Mouse (Mus musculus) heart, postnatal 10 days (tissue): ENCODE results near the gene Tmco4. TPM values are rescaled to one million over a fixed set of nuclear protein-coding genes. Genes with fewer than 3 reads are reported as not detected.
"Not testable (repeated sequence)": the region's sequence is repeated elsewhere in the genome, so short reads cannot be mapped to it uniquely, and the experiment has no call there.

Experiments
- DNase-seq, 2 experiments: peaks; one replicate each; pipeline ENCODE4 v3.0.0; 2021
- intact Hi-C: fragments of 180-260 bp; cut with DNase I; formaldehyde crosslinking; loops from one replicate; pipeline ENCODE4 v1.15.1; 2025
- total RNA-seq, 2 experiments: library from RNA; stranded (reverse); gene quantifications; 2 replicates each; pipeline ENCODE4 v1.2.3; 2021

Tmco4 gene
- total RNA-seq, 2 experiments from 2014 or later = 12.7 to 13.9 TPM

DNA sequence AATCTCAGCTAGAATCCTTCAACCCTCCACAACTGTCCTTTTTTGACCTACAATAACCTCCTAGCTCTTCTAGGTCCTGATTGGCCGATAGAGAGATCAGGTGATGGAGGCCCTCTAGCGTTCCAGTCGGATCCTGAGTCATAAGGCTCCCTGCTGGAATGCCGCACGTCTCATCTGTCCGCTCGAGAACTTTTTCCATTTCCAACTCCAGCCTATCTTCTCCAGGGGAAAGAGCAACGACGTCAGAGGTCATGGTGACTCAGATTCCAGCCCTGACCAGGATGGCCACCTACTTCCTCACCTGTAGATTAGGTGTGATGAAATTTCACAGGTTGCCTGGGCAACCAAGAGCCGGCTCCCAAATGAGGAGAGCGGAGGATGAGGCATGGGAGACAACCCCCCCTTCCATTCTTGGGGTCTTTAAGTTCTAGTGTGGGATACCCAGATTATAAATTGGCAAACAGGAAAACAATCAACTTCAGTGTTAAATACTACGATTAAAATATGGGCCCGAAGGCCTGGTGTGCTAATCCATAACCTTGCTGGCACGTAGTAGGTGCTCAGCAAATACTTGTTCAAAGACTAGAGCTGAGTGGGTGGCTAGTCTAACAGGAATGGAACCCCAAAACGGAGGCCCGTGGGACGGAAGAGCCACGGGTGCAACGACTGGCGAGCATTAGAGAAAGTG is 405 bp upstream of the Tmco4 start:
- DNase-seq = peak; percentile 84
- intact Hi-C loops = loop anchor here (5.0 kb wide), 1 partner anchor 225 kb away; no protein-coding TSS in a partner anchor

DNA sequence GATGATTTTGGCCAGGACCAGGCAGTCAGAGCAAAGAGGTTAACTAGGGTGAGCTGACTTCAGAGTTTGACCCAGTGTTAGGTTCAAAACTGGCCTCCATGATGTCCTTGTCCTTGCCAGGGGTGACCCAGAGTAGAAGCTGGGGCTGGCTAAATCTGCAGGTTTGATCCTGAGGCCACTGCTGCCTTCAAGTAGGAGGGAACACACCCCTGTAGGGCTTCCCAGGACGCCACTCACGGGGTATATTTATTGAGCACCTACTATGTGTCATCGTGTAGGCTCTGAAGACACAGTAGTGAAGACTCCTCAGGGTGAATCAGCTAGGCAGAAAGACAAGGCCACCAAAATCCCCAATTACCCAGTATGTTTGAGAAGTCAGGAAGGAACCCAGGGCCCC is 1.0 kb downstream of the Tmco4 start:
- intact Hi-C loops = loop anchor here (5.0 kb wide), 1 partner anchor 224 kb away; no protein-coding TSS in a partner anchor
- no peak for DNase-seq

DNA sequence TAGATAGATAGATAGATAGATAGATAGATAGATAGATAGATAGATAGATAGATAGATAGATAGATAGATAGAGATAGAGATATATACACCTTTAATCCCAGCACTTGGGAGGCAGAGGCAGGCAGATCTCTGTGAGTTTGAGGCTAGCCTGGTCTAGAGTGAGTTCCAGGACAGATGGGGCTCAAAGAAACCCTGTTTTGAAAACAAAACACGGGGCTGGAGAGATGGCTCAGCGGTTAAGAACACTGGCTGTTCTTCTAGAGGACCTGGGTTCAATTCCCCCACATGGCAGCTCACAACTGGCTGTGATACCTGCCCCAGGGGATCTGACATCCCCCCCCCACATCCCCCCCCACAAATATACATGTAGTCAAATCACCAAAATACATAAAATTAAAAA is 1.9 kb downstream of the Tmco4 start:
- DNase-seq = not testable (repeated sequence)
- intact Hi-C loops = loop anchor here (5.0 kb wide), 1 partner anchor 223 kb away; no protein-coding TSS in a partner anchor

DNA sequence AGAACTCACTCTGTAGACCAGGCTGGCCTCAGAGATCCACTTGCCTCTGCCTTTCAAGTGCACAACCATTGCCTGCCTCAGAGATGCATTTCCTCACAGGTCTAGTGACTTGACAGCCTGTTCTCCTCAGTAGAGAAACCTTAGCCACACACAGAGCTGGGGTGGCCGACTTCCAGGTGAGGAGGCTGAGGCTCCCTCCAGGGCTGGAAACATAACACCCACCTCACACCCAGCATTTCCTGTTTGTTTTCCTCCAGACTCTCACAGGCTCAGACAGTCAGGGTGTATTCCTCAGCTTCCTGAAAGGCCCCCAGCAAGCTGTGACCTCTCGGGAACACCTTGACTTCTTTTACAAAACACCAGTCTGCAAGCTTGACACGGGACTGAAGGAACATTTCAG is 2.5 kb downstream of the Tmco4 start:
- intact Hi-C loops = no loop called here
- DNase-seq = no peak

DNA sequence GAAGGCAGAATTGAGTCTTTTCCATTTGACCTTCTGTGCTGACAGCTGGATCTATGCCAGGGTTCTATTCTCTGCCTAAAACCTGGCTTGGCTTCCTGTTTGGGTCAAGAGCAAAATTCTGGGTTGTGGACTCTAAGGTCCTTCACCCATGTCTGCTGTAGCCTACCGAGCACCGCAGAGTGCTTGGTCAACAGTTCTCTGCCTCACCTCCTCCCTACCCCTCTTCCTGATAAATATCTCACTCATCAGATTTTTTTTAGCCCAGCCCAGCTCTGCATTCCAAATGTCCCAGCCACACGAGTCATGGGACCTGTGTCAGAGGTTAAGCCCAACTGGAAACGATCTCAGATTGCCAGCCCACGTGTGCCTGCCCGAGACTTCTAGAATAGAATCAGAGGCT is 3.4 kb downstream of the Tmco4 start:
- intact Hi-C loops = no loop called here
- DNase-seq = no peak

DNA sequence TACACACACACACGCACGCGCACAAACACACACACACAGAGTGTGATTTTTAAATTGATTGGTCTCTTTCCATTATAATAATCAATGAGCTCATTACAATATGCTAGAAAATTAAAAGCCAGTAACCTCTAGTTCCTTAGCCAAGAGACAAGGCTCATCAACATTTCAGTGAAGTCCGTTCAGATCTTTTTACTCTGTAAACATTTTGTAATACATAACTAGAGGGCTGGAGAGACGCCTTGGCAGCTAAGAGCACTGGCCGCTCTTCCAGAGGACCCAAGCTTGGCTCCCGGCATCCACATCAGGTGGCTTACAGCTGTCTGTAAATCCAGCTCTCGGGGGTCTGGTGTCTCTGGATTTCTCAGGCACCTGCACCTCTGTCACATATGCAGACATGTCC is 7.3 kb downstream of the Tmco4 start:
- DNase-seq = no peak
- intact Hi-C loops = no loop called here

DNA sequence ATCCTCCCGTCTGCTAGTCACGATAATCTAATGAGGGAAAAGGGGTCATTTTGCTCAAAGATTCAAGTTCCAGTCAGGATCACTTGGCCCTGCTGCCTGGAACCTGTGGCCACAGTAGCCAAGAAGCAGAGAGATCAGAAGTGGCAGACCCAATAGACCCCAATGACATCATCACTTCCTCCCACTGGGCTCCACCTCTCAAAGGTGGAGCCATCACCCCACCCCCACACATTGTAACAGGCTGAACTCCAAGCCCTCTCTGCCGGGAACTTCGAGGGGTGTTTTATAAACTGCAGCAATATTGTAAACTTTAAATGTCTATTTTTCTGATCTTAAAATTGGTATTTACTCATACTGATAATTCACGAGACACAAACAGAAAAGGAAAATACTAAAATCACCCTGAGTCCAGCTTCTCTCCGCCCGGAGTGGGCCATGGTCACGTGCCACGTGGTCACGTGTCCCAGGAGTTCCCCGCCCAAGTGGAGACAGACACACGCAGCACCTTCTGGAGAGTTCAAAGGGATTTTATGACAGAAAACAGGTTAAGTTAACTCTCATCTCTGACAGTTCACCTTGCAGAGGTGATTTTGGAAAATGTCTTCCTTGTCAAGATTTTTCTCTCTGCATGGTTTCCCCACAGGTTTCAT is 8.2 kb downstream of the Tmco4 start:
- no peak for DNase-seq
- intact Hi-C loops = no loop called here

DNA sequence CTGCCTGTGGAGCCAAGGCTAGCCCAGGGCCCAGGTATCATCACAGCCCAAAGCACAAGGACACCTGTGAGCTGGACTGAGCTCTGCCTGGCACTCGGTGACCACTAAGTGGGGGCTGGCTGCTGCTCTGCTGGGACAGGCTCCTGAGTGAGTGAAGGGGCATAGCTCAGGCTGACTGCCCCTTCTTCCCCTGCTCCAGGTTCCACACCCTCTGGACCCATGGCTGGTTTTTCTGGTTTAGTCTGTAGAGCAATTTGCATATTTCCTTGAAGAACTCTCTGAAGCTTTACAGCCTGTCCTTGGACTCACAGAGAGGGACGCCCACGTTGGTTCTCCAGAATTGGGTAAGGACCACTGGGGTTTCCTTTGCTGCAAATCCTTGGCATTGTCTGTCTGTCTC is 10.7 kb downstream of the Tmco4 start:
- intact Hi-C loops = no loop called here
- no peak for DNase-seq

DNA sequence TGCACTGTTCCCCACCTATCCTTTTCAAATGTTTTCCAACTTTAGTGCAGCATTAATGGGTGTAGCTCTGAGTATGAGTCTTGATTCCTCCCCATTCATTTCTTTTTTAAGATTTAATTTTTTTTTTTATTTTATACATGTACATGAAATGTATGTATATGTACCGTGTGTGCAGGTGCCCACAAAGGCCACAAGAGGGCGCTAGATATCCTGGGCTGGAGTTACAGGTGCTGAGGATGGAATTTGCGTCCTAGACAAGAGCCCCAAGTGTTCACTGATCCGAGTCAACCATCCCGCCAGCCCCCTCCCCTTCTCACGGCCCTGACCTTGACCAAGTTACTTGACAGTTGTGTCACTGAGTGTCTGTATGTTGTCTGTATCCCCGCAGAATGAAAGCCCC is 12.1 kb downstream of the Tmco4 start:
- intact Hi-C loops = no loop called here
- no peak for DNase-seq

DNA sequence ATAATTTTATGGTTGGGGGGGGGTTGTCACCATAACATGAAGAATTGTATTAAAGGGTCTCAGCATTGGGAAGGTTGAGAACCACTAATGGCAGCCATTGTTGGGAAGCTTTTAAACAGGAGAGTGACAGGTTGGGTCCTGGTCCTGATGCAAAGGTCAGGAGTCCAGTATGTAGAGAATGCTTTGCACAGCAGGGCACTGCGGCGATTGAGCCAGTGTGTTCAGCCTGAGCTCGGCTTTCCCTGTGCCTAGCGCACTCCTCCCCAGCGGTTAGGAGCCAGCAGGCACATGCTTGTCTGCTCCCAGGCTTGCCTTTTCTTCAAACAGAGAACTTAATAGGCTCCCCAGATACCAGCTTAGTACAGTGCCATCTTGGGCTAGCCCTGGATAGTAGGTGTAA is 13.6 kb downstream of the Tmco4 start:
- no peak for DNase-seq
- intact Hi-C loops = no loop called here

DNA sequence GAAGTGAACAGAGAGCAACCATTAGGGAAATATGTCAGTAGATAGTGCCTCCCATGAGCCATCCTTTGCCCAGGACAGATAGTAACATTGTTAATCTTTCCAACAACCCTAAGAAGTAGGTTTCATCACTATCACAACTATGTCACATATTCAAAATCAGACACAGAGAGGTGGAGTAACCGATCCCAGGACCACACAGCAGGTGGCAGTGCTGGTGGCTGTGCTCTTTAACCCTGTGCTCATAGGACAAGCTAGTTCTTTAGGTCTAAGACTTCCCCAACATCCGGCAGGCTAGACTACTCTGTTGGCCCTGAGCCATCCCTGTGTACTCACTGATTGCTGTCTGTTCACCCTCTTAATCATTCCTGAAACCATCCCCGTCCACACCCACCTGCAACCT is 21.7 kb downstream of the Tmco4 start:
- intact Hi-C loops = no loop called here
- no peak for DNase-seq

DNA sequence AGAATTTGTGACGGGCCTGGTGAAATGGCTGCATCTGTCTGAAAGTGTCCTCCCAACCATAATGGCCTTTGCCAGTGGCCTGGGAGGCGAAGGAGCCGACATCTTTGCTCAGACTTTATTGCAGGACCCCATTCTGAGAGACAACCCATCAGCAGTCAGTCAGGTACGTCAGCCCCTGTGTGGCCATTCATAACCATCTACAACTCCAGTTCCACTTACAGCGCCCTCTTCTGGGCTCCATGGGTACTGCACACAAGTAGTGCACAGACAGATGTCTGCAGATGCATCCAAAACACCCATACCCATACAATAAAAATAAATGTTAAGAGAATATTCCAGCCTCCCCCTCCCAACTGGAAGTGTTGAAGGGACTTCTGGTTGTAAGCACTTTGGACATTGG is 23.7 kb downstream of the Tmco4 start:
- intact Hi-C loops = no loop called here
- DNase-seq = no peak

DNA sequence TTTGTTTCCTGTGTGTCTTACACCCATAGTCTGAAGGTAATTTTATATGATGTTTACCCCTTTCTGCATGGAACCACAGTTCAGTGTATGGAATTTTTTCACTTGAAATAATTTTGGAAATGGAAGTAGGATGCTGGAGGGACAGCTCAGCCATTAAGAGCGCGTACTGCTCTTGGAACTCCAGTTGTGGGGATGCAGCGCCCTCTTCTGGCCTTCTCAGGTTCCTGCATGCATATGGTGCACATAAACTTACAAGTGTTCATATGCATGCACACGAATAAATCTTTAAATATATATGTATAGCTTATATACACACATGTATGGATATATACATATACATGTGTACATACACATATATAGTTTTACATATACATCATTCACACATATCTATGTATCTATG is 24.4 kb downstream of the Tmco4 start:
- intact Hi-C loops = no loop called here
- no peak for DNase-seq

DNA sequence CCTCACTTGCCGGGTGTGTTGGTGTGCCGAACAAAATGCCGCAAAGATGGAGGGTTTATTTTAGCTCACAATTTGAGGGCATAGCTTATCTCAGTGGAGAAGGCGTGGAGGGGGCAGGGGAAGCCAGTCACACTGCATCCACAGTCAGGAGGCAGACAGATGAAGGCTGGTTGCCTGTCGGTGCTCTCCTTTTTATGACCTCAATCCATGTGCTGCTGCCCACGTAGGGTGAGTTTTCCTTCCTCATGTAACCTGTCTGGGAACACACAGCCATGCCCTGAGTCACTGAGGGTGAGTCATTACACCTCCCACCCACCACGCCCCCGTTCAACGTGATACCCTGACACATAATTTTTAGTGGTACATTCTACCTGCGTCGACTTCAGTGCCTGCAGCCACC is 25.9 kb downstream of the Tmco4 start:
- intact Hi-C loops = no loop called here
- DNase-seq = no peak

DNA sequence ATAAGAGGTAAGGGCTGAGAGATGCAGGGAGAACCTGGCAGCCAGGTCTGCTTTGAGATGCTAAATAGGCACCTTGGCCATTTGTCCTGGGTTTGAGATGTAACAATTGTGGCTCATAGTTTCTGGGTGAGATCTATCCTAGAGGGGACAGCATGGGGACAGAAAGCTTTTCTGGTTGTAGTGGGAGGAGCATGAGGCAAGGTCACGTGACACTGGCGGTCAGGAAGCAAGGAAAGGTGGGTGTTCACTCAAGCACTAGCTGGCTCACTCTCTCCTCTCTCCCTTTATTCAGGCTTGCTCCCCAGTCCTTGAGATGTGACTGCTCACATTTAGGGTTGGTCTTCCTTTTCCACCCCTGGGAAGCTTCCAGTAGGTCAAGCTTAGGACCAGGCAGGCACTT is 28.3 kb downstream of the Tmco4 start:
- intact Hi-C loops = loop anchor here (1.0 kb wide), 1 partner anchor 79 kb away; no protein-coding TSS in a partner anchor
- DNase-seq = no peak

DNA sequence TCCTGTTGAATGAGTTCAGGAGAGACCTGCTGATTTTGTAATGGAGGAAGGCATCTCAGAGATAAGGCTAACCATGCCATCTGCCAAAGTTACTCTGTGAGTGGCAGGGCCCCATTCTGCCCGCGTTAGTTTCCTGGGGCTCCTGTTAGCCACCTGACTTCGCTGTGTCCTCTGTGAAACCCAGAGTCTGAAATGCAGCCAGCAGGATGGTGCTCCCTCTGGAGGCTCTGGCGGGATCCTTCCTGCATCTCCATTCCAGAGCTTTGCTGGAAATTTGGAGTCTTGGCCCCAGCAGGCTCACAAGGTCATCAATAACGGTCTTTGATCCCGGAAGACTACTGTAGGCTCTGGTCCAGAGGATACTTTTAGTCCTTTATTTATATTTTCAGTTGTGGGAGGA is 28.7 kb downstream of the Tmco4 start:
- intact Hi-C loops = loop anchor here (1.0 kb wide), 1 partner anchor 79 kb away; no protein-coding TSS in a partner anchor

DNA sequence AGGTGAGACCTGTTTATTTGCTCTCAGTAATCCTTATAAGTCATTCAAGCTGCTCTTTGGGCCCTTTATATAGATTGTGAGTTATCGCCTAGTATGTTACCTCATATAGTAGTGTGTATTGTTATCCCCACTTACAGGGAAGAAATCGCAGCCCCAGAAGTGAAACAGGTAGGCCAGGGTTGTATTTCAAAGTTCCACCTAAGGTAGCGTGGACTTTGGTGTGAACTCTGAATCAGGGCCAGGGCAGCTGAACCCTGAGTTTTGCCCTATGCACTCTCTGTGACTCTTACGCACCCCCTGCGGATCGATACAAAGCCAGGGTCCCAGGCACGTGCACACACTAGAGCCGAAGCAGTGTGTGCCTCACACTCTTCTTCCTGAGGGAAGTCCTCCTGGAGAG is 31.4 kb downstream of the Tmco4 start:
- intact Hi-C loops = no loop called here
- no peak for DNase-seq

More for the DNA sequence above, 28.7 kb downstream of the Tmco4 start:
- peak; percentile 51 to 65 for DNase-seq

DNA sequence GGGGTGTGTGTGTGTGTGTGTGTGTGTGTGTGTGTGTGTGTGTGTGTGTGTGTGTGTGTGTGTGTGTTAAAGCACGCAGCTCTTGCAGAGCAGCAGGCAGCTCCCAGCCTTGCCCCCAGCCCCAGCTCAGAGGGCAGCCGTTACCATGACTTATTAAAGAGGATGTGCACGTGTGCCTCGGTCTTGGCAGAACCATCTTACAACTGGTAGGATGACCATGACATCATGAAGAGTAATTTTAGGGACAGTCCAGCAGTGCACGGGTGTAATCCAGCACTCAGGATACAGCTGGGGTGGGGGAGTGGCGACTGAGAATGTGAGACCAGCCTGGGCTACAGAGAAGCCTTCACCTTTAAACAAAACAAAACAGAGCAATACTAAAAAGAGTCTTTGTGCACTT is 32.5 kb downstream of the Tmco4 start:
- no peak for DNase-seq
- intact Hi-C loops = no loop called here

DNA sequence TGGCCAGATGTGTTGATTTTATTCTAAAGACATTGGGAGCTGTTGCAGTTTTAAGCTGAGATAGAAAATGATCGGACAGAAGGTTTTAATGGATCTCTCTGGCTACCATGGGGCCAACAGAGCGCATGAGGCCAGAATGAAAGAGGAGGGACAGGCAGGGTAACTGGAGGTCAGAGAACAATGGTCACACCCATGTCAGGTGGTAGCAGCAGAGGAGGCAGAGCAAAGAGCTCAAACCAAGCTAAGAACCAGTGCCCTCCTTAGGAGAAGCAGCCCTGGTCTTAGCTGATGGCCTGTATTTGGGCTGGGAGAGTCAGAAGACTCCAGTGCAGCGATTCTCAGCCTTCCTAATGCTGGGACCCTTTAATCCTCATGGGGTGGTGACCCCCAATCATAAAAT is 34.7 kb downstream of the Tmco4 start:
- DNase-seq = no peak
- intact Hi-C loops = no loop called here

DNA sequence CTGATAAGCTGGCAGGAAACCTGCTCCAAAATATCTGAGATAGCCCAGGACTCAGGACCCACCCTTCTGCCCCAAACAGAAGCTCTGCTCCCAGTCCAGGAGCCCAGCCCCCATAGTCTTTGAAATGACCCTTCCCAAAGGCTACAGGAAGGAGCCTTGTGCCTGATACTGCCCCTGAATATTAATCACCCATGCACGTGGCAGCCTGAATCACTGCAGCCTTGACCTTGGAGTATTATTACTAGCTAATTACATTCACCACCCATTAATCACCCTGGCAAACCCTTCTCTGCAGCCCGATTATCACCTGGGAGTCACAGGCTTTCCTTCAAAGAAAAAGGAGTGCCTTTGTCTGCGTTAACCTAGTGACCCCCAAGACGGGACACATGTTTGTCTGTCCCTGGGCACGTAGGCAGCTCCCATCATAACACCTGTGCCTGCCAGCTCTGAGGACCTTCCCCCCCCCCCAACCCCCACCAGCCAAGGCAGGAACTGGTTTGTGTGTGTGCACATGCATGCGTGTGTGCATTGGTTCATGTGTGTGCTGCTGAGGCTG is 35.4 kb downstream of the Tmco4 start:
- no peak for DNase-seq
- intact Hi-C loops = no loop called here

DNA sequence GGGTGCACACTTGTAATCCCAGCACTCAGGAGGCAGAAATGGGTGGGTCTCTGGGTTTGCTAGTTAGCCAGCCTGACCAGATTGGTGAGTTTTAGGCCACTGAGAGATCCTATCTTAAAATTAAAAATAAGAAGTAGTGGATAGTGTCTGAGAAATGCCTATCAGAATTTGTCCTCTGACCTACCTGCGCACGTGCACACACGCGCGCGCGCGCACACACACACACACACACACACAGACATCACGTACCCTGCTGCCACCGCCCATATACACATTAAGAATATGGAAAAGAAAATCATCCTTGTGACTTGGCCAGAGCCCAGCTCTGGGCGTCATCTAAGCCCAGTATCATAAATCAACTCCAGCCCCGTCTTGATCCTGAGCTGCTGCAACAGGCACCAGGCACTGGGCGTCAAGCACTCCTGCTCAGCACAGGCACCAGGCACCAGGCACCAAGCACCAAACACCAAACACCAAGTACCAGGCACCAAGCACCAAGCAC is 38.6 kb downstream of the Tmco4 start:
- intact Hi-C loops = no loop called here
- no peak for DNase-seq

DNA sequence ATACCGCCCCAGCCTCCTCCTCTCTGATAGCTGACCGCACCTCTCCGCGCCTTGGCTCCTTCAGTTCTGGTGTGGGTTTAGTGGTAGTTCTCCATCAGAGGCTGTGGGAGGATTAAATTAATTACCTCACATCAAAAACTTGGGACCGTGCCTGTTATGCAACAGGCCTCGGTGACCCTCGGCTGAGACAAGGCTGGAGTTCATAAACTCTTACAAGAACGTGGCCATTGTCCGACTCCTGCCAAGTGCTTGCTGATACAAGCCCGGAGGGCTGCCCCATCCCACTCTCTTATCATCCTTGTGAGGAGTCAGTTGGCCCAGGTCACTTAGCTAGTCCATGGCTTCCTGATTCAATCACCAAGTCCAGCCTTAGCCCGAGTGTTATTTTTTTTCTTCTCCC is 40.6 kb downstream of the Tmco4 start:
- intact Hi-C loops = no loop called here
- DNase-seq = no peak
